Mouse (Mus musculus) limb, embryonic 15.5 days (tissue): Measurements from ENCODE around the gene Zfp646. TPM values are rescaled to one million over a fixed set of nuclear protein-coding genes. Genes with fewer than 3 reads are reported as not detected.

Experiments
- ATAC-seq: fragments of 200-750 bp; cut with Nextera tagmentation; 2 replicates; pipeline ENCODE4 v1.8.0; 2017; ENCODE audit warnings: low read depth, moderate TSS enrichment; ENCODE audit not compliant: insufficient number of reproducible peaks, low FRiP score, low TSS enrichment
- H3K27ac ChIP-seq: fragments of 300-500 bp; sonication (generic); 2 replicates; pipeline ENCODE4 v1.5.1; 2015; ENCODE audit warnings: moderate library complexity, mild to moderate bottlenecking, inconsistent platforms
- H3K27me3 ChIP-seq: fragments of 300-500 bp; sonication (generic); 2 replicates; pipeline ENCODE4 v1.6.1; 2015; ENCODE audit warnings: inconsistent platforms
- H3K36me3 ChIP-seq: fragments of 300-500 bp; sonication (generic); 2 replicates; pipeline ENCODE4 v1.6.1; 2015; ENCODE audit warnings: inconsistent platforms
- H3K4me1 ChIP-seq: fragments of 300-500 bp; sonication (generic); 2 replicates; pipeline ENCODE4 v1.6.1; 2015; ENCODE audit warnings: inconsistent platforms
- H3K4me2 ChIP-seq: fragments of 300-500 bp; sonication (generic); 2 replicates; pipeline ENCODE4 v1.6.1; 2015; ENCODE audit warnings: mild to moderate bottlenecking, inconsistent platforms
- H3K4me3 ChIP-seq: fragments of 300-500 bp; sonication (generic); 2 replicates; pipeline ENCODE4 v1.5.1; 2015; ENCODE audit warnings: mild to moderate bottlenecking, inconsistent platforms
- H3K9ac ChIP-seq: fragments of 300-500 bp; sonication (generic); 2 replicates; pipeline ENCODE4 v1.6.1; 2015; ENCODE audit warnings: inconsistent platforms
- H3K9me3 ChIP-seq: fragments of 300-500 bp; sonication (generic); 2 replicates; pipeline ENCODE4 v1.6.1; 2016; ENCODE audit warnings: inconsistent platforms
- WGBS: fragments of 180-500 bp; shearing (Covaris S2); methylation state at CpG from one replicate; pipeline ENCODE4 v1.1.7; 2015; 5-methylcytosine and 5-hydroxymethylcytosine counted together
- polyA plus RNA-seq: library from polyadenylated mRNA; unstranded; fragments of >200 nt; fragmentation: Nextera tagmentation; extraction: Ambion mirVana; gene quantifications from 2 replicates; pipeline ENCODE4 v1.2.1, GENCODE M21; 2015

Gene Zfp646
- polyA plus RNA-seq, 1 experiment from 2014 or later, result 10.0 TPM

DNA sequence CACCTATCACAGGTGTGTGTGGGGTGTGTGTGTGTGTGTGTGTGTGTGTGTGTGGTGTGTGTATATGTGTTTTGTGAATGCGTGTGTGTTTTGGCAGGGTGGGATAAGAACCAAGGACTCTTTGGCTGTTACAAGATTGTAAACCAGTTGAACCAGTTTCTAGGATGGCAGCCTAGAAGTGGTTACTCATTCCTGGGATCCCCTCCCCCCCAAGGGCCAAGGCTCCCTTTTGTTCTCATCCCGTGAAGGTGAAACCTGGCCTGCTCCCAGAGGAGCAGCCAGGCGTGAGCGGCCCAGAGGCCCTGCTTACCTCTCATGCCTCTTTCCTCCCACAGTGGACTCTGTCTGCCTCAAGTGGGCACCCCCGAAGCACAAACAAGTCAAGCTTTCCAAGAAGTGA is 49.2 kb downstream of the Zfp646 start:
- no peak overlapping the region for H3K27ac ChIP-seq
- 69% methylated on average over 5 of the region's 5 CpGs for WGBS
- peaks cover 27% of the 10 kb centered on the region for H3K27me3 ChIP-seq
- peaks cover 56% of the 10 kb centered on the region for H3K36me3 ChIP-seq
- ATAC-seq, result no peak
- no peak overlapping the region for H3K4me3 ChIP-seq
- H3K9me3 ChIP-seq, result no peaks in the 10 kb centered on the region
- no peak overlapping the region for H3K4me2 ChIP-seq
- H3K9ac ChIP-seq, result no peak overlapping the region
- H3K4me1 ChIP-seq, result peaks cover 16% of the 10 kb centered on the region

DNA sequence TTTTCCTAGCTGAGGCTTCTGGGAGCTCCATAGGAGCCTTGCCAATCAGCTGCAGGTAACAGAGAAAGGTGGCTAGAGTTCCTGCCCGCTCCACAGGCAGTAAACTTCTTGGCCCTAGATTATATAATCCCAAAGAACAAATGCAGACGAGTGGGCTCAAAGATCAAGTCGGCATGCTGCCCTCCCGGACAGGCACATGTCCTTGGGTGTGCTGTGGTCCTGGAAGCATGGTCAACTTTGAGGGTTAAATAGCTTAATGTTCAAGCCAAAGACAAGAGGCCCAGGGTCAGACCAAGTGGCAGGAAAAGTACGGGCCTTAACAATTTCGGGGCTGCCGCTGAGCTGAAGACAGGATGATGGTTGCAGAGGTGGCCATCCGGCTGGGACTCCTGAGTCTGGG is 50.0 kb downstream of the Zfp646 start:
- Histone ChIP-seq H3K9me3 (no peaks in the 10 kb centered on the region), H3K36me3 (peaks cover 52% of the 10 kb centered on the region), H3K4me3 (no peak overlapping the region), H3K9ac (no peak overlapping the region), H3K27me3 (peaks cover 28% of the 10 kb centered on the region), H3K27ac (no peak overlapping the region), H3K4me2 (no peak overlapping the region), H3K4me1 (peaks cover 17% of the 10 kb centered on the region)
- WGBS, result 88% methylated on average over 8 of the region's 8 CpGs
- ATAC-seq, result no peak

DNA sequence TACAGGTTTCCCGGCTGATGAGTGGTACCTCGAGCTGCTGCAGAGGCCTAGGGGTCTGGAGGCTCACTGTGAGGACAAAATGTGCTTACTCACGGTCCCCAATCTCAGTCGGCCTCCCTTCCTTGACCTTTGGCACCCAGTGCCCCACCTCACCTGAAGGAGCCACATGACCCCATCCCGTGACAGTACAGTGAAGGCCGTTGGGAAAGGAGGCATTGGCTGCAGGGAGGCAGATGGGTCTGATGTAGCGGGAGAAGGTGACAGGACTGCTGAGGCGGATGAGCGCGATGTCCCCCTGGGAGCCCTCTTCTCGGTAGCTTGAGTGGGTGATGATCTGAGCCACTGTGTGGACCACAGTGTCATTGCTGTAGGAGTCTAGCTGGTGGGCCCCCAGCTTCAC is 50.8 kb downstream of the Zfp646 start:
- no peak overlapping the region for H3K4me3 ChIP-seq
- peaks cover 49% of the 10 kb centered on the region for H3K36me3 ChIP-seq
- H3K9ac ChIP-seq, result no peak overlapping the region
- WGBS, result 86% methylated on average over 11 of the region's 11 CpGs
- ATAC-seq, result no peak
- H3K4me1 ChIP-seq, result peaks cover 24% of the 10 kb centered on the region
- no peak overlapping the region for H3K27ac ChIP-seq
- H3K4me2 ChIP-seq, result no peak overlapping the region
- peaks cover 28% of the 10 kb centered on the region for H3K27me3 ChIP-seq
- H3K9me3 ChIP-seq, result no peaks in the 10 kb centered on the region

DNA sequence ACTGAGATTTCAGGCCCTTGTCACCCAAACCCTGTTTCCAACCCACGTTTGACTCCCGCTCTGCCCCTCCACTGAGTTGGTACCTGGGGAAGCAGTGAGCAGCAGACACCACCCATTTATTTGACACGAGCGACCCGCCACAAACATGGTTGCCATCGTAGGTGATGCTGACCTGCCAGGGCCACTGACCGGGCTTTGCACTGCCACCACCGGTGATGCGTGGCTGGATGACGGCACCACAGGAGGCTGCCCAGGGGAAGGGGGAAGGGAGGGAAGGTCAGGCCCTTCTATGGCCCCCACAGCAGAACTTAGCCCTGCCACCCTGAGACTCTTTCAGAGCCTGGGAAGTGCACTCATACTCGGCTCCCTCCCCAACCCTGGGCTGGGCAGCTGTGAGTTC is 51.7 kb downstream of the Zfp646 start:
- Histone ChIP-seq H3K4me1 (peaks cover 24% of the 10 kb centered on the region), H3K9ac (no peak overlapping the region), H3K36me3 (peaks cover 40% of the 10 kb centered on the region), H3K27me3 (peaks cover 28% of the 10 kb centered on the region), H3K4me2 (no peak overlapping the region), H3K27ac (no peak overlapping the region), H3K4me3 (no peak overlapping the region), H3K9me3 (no peaks in the 10 kb centered on the region)
- no peak for ATAC-seq
- WGBS, result 85% methylated on average over 11 of the region's 11 CpGs

DNA sequence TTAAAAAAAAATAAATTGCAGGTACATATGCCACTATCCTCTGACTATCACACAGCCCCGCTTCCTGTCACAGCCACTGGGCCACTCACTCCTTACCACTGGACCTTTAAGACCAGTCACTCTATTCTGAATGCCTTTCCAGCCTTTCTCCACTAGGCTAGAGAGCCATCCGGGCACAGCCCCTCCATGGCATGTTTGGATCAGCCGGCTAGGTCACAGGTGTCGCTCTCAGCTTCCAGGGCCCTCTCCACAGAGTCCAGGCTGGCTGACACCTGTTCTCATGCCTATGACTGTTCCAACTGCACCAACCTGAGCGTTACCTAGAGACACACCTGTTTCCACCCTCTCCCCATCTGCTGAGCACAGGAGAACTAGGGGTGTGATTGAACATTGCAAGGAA is 52.6 kb downstream of the Zfp646 start:
- no peak overlapping the region for H3K27ac ChIP-seq
- H3K27me3 ChIP-seq, result peaks cover 28% of the 10 kb centered on the region
- peak overlapping the region; percentile 29; the same call in 1 of the 2 replicates for H3K4me2 ChIP-seq
- no peaks in the 10 kb centered on the region for H3K9me3 ChIP-seq
- H3K9ac ChIP-seq, result peak overlapping the region; percentile 27; the same call in 1 of the 2 replicates
- H3K36me3 ChIP-seq, result peaks cover 36% of the 10 kb centered on the region
- ATAC-seq, result no peak
- H3K4me1 ChIP-seq, result peaks cover 24% of the 10 kb centered on the region
- H3K4me3 ChIP-seq, result peak overlapping the region; percentile 27; the same call in 1 of the 2 replicates
- 44% methylated on average over 5 of the region's 5 CpGs for WGBS

DNA sequence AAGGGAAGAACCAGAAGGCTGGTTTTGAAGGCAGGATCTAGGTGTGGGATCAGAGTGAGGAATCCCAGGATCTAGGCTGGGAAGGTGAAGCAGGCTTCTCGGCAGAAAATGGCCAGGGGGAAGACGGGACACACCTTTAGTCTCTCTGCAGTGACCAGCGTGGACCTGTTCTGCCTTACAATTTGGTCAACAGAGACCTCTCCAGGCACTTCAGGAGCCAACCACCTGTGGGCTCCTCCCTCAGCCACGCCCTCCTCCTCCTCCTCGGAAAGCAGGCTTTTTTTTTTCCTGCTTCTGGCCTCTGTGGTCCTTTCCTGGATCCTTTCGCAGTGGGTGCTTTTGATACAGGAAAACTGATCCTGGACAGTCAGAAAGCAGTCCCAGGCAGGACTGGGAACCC is 53.9 kb downstream of the Zfp646 start, which contains the start of gene Prss8:
Gene Prss8 (minus strand): TSS at position 182 of the 400 bp plus-strand sequence.
- Histone ChIP-seq H3K36me3 (peaks cover 24% of the 10 kb centered on the region), H3K4me2 (peak within 1 kb of the TSS; percentile 29), H3K4me1 (peaks cover 33% of the 10 kb centered on the region), H3K9me3 (no peaks in the 10 kb centered on the region), H3K27me3 (peaks cover 28% of the 10 kb centered on the region), H3K9ac (peak within 1 kb of the TSS; percentile 37), H3K27ac (no peak within 1 kb of the TSS), H3K4me3 (peak within 1 kb of the TSS; percentile 27)
- no peak for ATAC-seq
- 10% methylated on average over 6 of the region's 6 CpGs for WGBS

DNA sequence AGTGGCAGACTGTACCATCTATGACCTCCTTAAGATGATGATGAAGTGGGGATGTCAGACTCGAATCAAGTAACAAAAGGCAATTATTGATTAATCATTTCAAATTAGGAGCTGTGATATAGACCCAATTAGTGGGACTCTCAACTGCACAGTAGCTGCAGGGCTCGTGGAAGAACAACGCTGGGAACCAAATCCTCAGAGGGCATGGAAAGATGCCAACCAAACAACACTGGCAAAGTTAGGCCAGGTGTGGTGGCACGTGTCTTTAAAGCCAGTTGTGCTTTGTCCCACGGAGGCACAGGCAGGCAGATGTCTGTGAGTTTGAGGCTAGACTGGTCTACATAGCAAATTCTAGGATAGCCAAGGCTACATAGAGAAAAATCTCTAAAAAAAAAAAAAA is 54.6 kb downstream of the Zfp646 start:
- no peak for ATAC-seq
- Histone ChIP-seq H3K4me1 (peaks cover 33% of the 10 kb centered on the region), H3K27ac (no peak overlapping the region), H3K27me3 (peaks cover 28% of the 10 kb centered on the region), H3K4me3 (no peak overlapping the region), H3K9ac (no peak overlapping the region), H3K4me2 (no peak overlapping the region), H3K36me3 (peaks cover 17% of the 10 kb centered on the region), H3K9me3 (no peaks in the 10 kb centered on the region)
- WGBS, result 67% methylated on average over 5 of the region's 5 CpGs

DNA sequence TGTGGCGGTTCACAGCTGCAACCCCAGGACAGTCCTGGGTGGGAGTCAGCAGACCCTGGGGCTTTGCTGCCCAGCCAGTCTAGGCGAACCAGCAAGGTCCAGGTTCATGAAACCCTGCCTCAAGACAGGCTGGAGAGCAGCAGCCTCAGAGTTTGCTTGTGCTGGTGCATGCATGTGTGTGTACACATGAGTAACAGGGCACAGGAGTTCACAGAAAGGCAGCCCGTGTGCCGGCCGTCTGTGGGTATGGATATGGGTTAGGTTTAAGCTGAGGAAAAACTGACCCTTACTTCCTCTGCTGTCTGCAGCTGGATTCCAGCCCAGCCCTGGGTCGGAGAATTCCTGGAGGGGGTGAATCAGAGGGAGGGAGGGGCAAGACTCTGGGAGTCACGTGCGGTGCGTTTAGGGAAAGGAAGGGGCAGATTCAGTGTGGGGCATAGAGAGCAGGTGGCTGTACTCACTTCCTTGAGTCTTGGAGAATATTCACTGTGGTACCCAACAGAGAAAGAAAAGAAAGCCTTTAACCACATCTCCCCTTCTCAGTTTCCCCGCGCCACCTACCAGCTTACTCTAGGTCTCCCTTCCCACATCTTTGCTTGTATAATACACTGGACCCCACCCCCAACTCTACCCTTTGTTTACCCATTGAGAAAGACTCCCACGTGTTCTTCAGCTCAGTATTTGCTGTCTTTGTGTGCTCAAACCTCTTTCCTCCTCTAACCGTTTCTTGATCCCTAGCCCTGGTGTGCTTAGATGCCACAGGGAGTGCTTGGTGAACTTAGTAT is 55.5 kb downstream of the Zfp646 start:
- no peak overlapping the region for H3K4me2 ChIP-seq
- no peak overlapping the region for H3K27ac ChIP-seq
- no peaks in the 10 kb centered on the region for H3K9me3 ChIP-seq
- H3K4me3 ChIP-seq, result no peak overlapping the region
- peaks cover 28% of the 10 kb centered on the region for H3K27me3 ChIP-seq
- ATAC-seq, result no peak
- H3K36me3 ChIP-seq, result peaks cover 7% of the 10 kb centered on the region; the same call in 1 of the 2 replicates
- H3K9ac ChIP-seq, result no peak overlapping the region
- WGBS, result 39% methylated on average over 13 of the region's 13 CpGs
- peaks cover 39% of the 10 kb centered on the region for H3K4me1 ChIP-seq

DNA sequence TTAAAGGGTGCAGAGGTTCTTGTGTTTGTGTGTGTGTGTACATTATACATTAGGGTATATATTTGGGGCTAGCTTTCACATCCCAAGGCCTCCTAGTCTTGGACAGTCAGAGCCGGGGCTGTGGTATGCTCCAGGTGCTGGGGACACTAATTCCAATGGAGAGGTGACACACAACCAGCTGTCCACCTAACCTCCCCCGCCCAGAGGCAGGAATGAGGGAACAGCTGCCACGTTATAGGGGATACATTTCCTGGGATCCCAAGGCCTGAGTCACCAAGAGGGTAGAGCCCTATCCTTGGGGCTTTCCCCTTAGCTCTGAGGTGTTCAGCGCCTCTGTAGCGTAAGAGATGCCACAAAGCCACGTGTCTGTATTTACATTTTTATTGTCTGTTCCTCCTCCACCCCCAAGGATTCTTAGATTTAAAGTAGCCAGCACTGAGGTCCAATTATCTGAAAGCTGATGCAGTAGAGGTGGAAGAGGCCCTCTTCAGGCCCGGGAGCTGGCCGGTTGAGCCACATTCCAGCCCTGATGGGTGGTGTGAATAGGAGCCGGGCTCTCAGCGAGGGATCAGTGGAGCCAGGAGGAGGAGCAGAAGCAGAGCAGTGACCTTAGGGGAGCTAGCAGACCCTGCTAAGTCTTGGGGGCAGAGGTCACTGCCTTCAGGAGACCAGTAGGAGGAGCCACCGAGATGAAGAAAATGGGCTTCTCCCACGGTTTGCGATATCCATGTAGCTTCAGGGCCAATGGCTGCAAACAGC is 56.4 kb downstream of the Zfp646 start:
- Histone ChIP-seq H3K4me3 (no peak overlapping the region), H3K4me1 (peaks cover 40% of the 10 kb centered on the region), H3K36me3 (no peaks in the 10 kb centered on the region), H3K9me3 (no peaks in the 10 kb centered on the region), H3K27me3 (peaks cover 28% of the 10 kb centered on the region), H3K27ac (0 out of 2 replicates have a peak overlapping the region, but pooled peaks have one; percentile 22), H3K9ac (0 out of 2 replicates have a peak overlapping the region, but pooled peaks have one; percentile 7), H3K4me2 (no peak overlapping the region)
- WGBS, result 21% methylated on average over 13 of the region's 13 CpGs
- ATAC-seq, result no peak

DNA sequence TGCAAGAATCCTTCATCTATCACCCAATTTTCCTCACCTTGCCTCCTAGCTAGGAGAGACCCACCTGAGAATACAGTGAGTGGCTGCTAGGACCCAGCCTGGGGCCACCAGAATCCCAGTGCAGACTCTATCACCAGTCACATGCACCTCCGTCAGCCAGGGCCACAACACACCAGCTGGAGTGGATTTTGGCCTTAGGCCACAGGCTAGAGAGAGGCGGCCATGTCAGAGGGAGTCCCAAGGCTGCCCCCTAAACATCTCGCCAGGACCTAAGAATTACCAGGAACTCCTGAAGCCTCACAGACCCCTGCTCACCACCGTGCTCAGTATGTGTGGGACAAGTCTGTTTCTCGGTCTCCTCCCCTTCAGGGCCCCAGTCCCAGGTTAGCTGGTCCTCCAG is 58.1 kb downstream of the Zfp646 start:
- no peak overlapping the region for H3K27ac ChIP-seq

DNA sequence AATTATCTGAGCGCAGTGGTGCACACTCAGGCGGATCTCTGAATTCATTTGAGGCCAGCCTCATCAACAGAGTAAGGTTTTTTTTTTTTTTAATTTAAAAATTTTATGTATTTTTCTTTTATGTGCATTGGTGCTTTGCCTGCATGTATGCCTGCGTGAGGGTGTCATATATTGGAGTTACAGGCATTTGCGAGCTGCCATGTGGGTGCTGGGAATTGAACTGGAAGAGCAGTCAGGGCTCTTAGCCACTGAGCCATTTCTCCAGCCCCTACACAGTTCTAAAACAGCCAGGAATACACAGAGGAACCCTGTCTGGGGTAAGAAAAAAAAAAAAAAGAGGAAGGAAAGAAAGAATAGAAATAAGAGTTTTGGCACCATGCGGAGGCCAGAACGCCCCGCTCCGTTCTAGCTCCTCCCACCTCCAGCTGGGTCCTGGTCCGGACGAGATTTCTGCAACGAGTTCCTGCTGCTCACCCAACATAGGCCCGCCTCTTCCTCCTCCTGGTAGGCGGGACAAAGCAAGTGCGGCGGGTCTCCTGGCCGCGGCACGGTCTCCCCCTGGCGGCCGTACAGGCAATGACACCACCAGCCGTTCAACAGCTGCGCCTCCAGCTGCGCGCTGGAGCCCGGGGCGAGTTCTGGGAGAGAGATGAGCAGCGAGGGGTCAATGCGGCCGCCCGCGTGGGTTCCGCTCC is 59.2 kb downstream of the Zfp646 start:
- H3K9ac ChIP-seq, result peak overlapping the region; percentile 76
- peak overlapping the region; percentile 91 for H3K4me2 ChIP-seq
- no peaks in the 10 kb centered on the region for H3K9me3 ChIP-seq
- H3K36me3 ChIP-seq, result no peaks in the 10 kb centered on the region
- WGBS, result 6% methylated on average over 32 of the region's 32 CpGs
- peak overlapping the region; percentile 79 for H3K4me3 ChIP-seq
- peak; percentile 95 for ATAC-seq
- H3K27ac ChIP-seq, result peak overlapping the region; percentile 88
- H3K27me3 ChIP-seq, result peaks cover 3% of the 10 kb centered on the region; the same call in 1 of the 2 replicates
- peaks cover 26% of the 10 kb centered on the region for H3K4me1 ChIP-seq

More for the DNA sequence above, 58.1 kb downstream of the Zfp646 start:
- Histone ChIP-seq H3K4me1 (peaks cover 36% of the 10 kb centered on the region), H3K4me3 (no peak overlapping the region), H3K9ac (no peak overlapping the region), H3K27me3 (peaks cover 12% of the 10 kb centered on the region), H3K36me3 (no peaks in the 10 kb centered on the region), H3K4me2 (no peak overlapping the region), H3K9me3 (no peaks in the 10 kb centered on the region)
- WGBS, result 80% methylated on average over 5 of the region's 5 CpGs
- ATAC-seq, result no peak
